Mouse (Mus musculus): Measurements from ENCODE around the gene Hoxb4. TPM values are rescaled to one million over a fixed set of nuclear protein-coding genes. Genes with fewer than 3 reads are reported as not detected.
A peak's percentile ranks its signal among the peaks of the same experiment; 100 is the strongest.

Gene Hoxb4
- polyA plus RNA-seq, 1 experiment from 2014 or later = not detected

DNA sequence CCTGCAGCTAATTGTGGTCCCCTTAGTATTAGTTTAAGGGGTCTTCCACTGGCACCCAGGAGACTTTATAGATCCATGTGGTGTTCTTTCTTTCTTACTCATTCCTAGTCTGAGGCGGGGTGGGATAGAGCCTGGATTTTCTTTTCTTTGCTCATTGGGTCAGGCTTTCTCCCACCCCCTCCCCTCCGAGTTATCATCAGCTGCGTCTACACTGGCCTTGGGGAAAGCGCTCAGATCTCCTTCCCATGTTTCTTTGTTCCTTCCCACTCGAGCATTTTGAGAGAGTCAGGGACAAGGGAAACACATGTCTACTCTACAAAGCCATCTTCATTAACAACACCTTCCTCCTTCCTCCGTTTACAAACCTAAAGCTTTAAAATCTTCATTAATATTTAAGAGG lies 19.0 kb downstream of the Hoxb4 start:
- H3K4me2 ChIP-seq (replicated peaks) = no peak overlapping the region
- no peak overlapping the region for H3K9ac ChIP-seq (replicated peaks)
- no peaks in the 10 kb centered on the region for H3K4me1 ChIP-seq
- 3% methylated on average over 6 of the region's 6 CpGs for WGBS
- no peak overlapping the region for H3K4me3 ChIP-seq
- H3K27me3 ChIP-seq = peaks cover 98% of the 10 kb centered on the region
- no peaks in the 10 kb centered on the region for H3K36me3 ChIP-seq
- ATAC-seq (replicated peaks) = no peak
- H3K27ac ChIP-seq (replicated peaks) = no peak overlapping the region
- H3K9me3 ChIP-seq = no peaks in the 10 kb centered on the region

DNA sequence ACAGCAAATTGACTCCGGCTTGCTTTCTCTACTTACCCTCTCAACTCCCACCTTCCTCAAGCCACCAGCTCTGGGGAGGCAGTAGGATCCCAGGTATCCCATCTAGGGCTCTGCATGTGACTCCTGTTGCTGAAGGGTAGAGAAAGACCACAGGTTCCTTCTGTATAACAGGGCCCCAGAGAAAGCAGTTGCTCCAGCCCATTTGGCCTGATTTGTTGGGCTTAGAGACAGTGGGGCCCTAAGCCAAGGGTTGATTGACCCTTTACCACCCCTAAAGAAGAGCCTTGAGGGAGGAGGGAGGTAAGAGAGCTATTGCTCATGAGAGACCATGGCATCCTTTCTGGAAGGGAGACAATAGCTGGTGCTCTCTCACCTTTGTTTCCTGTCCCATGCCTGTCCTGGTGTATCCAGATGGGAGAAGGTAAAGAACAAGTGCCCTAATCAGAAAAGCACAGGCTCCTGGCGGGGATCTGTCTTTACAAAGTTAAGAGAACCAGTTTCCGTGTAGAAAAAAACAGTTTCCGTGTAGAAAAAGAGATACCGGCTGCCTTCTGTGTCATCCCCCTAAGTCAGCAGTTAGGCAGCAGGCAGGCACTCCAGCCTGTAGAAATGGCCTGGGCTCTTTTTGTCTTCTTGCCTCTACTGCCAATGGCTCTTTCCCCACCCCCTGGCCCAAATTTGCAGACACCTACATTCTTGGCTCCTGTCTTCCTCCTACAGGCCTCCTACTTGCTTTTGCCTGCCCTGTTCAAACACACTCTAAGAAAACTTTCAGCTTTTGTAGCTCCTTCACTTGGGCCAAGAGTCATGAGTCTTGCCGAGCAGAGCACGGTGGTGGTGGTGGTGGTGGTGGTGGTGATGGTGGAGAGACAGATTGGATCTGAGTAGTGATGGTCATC lies 21.1 kb downstream of the Hoxb4 start:
- H3K4me2 ChIP-seq (replicated peaks) = no peak overlapping the region
- no peak overlapping the region for H3K27ac ChIP-seq (replicated peaks)
- no peaks in the 10 kb centered on the region for H3K36me3 ChIP-seq
- ATAC-seq (replicated peaks) = no peak
- H3K4me1 ChIP-seq = no peaks in the 10 kb centered on the region
- no peak overlapping the region for H3K9ac ChIP-seq (replicated peaks)
- H3K27me3 ChIP-seq = peaks cover 98% of the 10 kb centered on the region
- H3K4me3 ChIP-seq = no peak overlapping the region
- WGBS = 8% methylated on average over 7 of the region's 7 CpGs
- no peaks in the 10 kb centered on the region for H3K9me3 ChIP-seq

DNA sequence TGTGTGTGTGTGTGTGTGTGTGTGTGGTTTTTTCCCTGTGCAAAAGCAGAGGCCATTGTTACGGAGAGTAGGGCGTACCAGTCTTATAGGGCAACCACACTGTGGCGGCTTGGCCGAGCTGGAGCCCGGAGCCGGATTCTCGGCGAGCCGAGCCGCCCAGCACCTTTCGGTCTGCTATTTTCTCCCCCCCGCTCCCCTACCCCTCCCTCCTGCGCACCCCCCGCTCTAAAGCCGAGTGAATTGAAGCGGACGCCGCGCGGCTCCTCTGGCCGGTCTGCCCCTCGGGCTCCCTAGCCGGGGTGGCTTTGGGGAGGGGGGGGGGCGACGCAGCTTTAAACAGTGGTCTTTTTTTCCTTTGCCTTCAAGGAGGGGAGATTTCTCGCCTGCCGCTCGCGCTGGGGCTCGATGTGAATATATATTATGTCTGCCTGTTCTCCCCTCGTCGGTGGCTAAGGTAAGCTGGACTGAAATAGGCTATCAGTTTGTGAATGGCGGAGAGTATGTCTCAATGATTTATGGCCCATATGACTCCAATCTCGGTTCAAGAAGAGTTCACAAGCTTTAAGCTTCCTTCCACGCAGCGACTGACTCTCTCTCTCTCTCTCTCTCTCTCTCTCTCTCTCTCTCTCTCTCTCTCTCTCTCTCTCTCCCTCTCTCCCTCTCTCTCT lies 22.8 kb downstream of the Hoxb4 start:
- Histone ChIP-seq H3K4me1 (peaks cover 7% of the 10 kb centered on the region), H3K9me3 (no peaks in the 10 kb centered on the region), H3K4me2 (replicated peaks) (no peak overlapping the region), H3K9ac (replicated peaks) (no peak overlapping the region), H3K36me3 (no peaks in the 10 kb centered on the region), H3K27me3 (peaks cover 98% of the 10 kb centered on the region), H3K27ac (replicated peaks) (no peak overlapping the region), H3K4me3 (no peak overlapping the region)
- no peak for ATAC-seq (replicated peaks)
- under 1% methylated on average over 31 of the region's 36 CpGs for WGBS

DNA sequence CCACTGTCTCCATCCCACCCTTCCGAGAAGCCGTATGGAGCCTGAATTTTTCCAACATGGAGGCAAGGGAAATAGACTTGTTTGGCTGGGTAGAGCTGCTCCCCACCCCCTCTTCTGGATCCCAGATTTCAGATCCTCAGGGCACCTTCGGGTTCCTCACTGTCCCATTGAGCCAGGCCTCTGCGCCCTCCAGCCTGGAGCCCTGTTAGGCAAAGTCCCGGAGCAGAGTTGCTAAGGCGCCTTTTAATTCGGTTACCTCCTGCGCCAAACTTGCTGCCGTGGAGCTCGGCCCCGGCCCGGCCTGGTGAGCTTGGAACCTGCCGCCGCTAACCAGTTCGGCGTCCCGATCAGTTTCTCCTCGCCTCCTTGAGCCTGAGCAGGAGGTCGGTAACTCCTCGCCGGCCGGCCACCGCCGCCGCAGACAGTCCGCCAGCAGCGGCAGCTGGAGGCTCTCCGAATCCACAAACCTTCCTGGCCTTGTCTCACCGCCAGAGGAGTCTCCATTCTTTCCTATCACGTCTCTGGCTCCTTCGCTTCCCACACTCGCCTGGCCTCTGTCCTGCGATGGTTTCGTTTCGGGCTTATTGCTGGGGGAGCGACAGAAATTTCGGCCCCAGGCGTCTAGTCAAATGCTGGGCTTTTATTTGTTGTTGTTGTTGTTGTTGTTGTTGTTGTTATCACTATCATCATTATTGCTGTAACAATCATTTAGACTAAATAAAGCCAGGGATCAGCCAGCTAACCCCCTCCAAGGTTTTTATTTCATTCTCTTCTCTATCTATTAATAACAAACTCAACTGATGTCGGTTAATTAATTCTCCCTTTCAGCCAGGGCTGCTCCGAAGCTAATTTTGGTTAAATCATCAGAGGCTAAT lies 23.9 kb downstream of the Hoxb4 start:
- Histone ChIP-seq H3K27me3 (peaks cover 98% of the 10 kb centered on the region), H3K9ac (replicated peaks) (no peak overlapping the region), H3K9me3 (no peaks in the 10 kb centered on the region), H3K4me3 (no peak overlapping the region), H3K4me1 (peaks cover 8% of the 10 kb centered on the region), H3K27ac (replicated peaks) (no peak overlapping the region), H3K4me2 (replicated peaks) (no peak overlapping the region), H3K36me3 (no peaks in the 10 kb centered on the region)
- no peak for ATAC-seq (replicated peaks)
- under 1% methylated on average over 40 of the region's 40 CpGs for WGBS

DNA sequence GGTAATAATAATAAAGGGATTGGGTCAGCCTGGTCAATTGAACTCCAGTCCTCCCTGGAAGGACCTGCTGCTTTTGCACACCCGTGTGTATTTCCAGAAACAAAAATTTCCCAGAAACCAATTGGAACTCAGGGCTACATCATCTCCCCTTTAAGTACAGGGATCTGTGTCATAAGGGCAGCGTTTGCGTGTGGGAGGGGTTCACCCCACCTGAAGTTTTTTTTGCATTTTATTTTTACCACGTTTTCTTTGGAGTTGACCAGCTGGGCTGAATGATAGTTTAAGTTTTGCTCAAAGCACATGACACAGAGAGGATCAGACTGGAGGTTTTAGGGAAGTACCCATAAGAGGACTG lies 24.5 kb downstream of the Hoxb4 start:
- Histone ChIP-seq H3K4me2 (replicated peaks) (no peak overlapping the region), H3K9ac (replicated peaks) (no peak overlapping the region), H3K36me3 (no peaks in the 10 kb centered on the region), H3K4me1 (peaks cover 8% of the 10 kb centered on the region), H3K9me3 (no peaks in the 10 kb centered on the region), H3K27me3 (peaks cover 96% of the 10 kb centered on the region), H3K4me3 (no peak overlapping the region), H3K27ac (replicated peaks) (no peak overlapping the region)
- 0% methylated on average over 4 of the region's 4 CpGs for WGBS
- no peak for ATAC-seq (replicated peaks)

DNA sequence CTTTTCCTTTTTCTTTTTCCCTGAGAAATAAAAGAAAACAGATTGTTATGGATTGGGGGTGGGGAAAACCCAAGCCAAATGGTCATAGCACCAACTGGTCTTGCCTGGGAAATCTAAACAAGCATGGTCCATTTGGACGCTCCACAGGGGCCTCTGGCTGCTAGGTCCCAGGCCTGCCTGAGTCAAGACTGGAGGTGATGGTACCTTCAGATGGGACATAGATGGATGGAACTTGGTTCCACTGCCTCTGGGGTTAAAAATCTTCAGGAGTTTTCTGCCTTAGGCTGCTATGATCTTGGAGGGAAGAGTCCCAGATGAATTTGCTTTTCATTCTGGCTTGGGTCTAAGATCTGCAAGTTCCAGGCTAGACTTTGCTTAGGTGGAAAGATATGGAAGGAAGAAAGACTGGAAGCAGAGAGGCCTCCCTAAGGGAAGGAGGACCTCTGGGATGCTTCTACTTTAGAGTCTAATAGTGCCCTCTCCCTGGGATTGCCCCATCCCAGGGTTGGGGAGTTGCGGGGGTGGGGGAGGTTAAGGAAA lies 25.2 kb downstream of the Hoxb4 start:
- no peak overlapping the region for H3K4me3 ChIP-seq
- peaks cover 8% of the 10 kb centered on the region for H3K4me1 ChIP-seq
- no peak overlapping the region for H3K27ac ChIP-seq (replicated peaks)
- no peaks in the 10 kb centered on the region for H3K9me3 ChIP-seq
- H3K9ac ChIP-seq (replicated peaks) = no peak overlapping the region
- WGBS = 4% methylated on average over 2 of the region's 2 CpGs
- peaks cover 95% of the 10 kb centered on the region for H3K27me3 ChIP-seq
- no peak overlapping the region for H3K4me2 ChIP-seq (replicated peaks)
- H3K36me3 ChIP-seq = no peaks in the 10 kb centered on the region
- no peak for ATAC-seq (replicated peaks)

DNA sequence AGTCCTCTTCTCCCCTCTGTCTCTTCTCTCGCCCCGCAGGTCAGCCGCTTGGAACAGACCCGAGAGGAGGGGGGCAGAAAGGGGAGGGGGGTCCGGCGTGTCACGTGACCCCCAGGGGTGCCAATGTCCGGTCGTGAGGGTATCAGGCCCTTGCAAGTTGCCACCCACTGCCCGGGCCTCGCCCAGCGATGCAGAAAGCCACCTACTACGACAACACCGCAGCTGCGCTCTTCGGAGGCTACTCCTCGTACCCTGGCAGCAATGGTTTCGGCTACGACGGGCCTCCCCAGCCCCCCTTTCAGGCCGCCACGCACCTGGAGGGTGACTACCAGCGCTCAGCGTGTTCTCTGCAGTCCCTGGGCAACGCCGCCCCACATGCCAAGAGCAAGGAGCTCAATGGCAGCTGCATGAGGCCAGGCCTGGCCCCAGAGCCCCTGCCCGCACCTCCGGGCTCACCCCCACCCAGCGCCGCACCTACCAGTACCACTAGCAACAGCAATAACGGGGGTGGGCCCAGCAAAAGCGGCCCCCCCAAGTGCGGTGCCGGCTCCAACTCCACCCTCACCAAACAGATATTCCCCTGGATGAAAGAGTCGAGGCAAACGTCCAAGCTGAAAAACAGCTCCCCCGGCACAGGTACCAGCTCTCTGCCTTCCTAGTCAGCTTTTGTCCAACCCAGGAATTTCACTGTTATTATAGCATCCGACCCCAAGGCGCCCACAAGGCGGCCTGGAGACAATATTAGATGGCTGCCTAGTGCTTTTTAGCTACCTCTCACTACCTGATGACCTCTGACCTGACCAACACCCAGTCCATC lies 26.2 kb downstream of the Hoxb4 start:
- H3K27me3 ChIP-seq = peaks cover 94% of the 10 kb centered on the region
- ATAC-seq (replicated peaks) = no peak
- no peak overlapping the region for H3K4me3 ChIP-seq
- WGBS = under 1% methylated on average over 40 of the region's 40 CpGs
- no peaks in the 10 kb centered on the region for H3K36me3 ChIP-seq
- peaks cover 8% of the 10 kb centered on the region for H3K4me1 ChIP-seq
- H3K9me3 ChIP-seq = no peaks in the 10 kb centered on the region
- H3K27ac ChIP-seq (replicated peaks) = no peak overlapping the region
- no peak overlapping the region for H3K4me2 ChIP-seq (replicated peaks)
- H3K9ac ChIP-seq (replicated peaks) = no peak overlapping the region

DNA sequence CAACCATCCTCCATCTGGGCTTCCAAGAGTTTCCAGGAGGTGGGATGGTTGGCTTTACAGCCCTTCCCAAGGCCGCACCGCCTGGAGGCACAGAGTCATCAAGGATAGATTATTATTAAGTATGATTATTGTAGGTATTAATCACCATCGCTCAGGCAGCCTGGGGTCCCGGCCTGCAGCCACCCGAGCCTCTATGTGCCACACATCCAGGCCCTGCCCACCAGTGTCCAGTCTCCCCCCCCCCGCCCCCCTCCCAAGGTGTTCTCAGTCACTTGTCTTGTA lies 26.8 kb downstream of the Hoxb4 start:
- 7% methylated on average over 6 of the region's 6 CpGs for WGBS
- no peak overlapping the region for H3K4me3 ChIP-seq
- no peak overlapping the region for H3K4me2 ChIP-seq (replicated peaks)

DNA sequence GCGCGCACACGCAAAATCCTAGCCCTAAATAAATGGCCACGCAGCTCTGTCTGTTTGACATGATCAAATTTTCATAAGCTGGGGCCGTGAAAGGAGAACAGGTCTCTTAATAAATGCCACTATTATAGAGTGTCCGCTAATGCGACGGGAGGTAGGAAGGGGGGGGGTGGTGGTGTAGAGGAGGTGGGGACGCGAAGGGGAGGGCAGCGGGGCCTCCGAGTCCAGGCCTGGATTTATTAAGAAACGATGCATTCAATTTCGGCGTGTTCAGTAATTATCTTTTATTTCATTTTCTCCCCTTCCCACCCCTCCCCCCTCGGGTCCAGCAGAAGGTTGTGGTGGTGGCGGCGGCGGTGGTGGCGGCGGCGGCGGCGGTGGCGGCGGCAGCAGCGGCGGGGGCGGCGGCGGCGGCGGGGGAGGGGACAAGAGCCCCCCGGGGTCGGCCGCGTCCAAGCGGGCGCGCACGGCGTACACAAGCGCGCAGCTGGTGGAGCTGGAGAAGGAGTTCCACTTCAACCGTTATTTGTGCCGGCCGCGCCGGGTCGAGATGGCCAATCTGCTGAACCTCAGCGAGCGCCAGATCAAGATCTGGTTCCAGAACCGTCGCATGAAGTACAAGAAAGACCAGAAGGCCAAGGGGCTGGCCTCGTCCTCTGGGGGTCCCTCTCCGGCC lies 27.3 kb downstream of the Hoxb4 start:
- H3K4me3 ChIP-seq = 0 out of 2 replicates have a peak overlapping the region, but pooled peaks have one; percentile 0
- no peaks in the 10 kb centered on the region for H3K36me3 ChIP-seq
- WGBS = under 1% methylated on average over 41 of the region's 56 CpGs
- no peak for ATAC-seq (replicated peaks)
- peaks cover 93% of the 10 kb centered on the region for H3K27me3 ChIP-seq
- no peaks in the 10 kb centered on the region for H3K9me3 ChIP-seq
- H3K4me1 ChIP-seq = peaks cover 8% of the 10 kb centered on the region
- H3K27ac ChIP-seq (replicated peaks) = no peak overlapping the region
- H3K9ac ChIP-seq (replicated peaks) = no peak overlapping the region
- no peak overlapping the region for H3K4me2 ChIP-seq (replicated peaks)

More for the DNA sequence above, 26.8 kb downstream of the Hoxb4 start:
- Histone ChIP-seq H3K36me3 (no peaks in the 10 kb centered on the region), H3K27ac (replicated peaks) (no peak overlapping the region), H3K27me3 (peaks cover 94% of the 10 kb centered on the region), H3K9me3 (no peaks in the 10 kb centered on the region), H3K9ac (replicated peaks) (no peak overlapping the region), H3K4me1 (peaks cover 8% of the 10 kb centered on the region)
- ATAC-seq (replicated peaks) = no peak

DNA sequence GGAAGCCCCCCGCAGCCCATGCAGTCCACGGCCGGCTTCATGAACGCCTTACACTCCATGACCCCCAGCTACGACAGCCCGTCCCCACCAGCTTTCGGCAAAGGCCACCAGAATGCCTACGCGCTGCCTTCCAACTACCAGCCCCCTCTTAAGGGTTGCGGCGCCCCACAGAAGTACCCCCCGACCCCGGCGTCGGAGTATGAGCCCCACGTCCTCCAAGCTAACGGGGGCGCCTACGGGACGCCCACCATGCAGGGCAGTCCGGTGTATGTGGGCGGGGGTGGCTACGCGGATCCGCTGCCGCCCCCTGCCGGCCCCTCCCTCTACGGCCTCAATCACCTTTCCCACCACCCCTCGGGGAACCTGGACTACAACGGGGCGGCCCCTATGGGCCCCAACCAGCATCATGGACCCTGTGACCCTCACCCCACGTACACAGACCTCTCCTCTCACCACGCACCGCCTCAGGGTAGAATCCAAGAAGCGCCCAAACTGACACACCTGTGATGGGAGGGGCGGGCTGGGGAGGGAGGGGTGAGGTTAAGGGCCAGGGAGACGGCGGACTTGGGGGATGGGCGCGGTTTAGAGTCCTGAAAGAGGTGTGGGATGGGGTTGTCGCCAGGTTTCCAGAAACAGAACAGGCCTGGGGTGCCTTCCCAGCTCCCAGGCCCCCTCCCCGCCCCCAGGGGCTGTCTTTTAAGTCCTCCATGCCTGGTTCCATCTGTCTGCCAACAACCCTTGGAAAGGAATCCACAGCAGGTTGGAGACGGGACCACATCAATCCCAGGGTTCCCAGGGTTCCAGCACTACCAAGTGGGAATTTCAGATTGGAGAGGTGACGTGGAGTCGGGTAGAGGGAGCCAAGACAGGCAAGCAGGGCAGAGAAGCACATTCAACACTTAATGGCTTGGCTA lies 28.1 kb downstream of the Hoxb4 start:
- H3K4me1 ChIP-seq = peaks cover 8% of the 10 kb centered on the region
- H3K27ac ChIP-seq (replicated peaks) = no peak overlapping the region
- no peak for ATAC-seq (replicated peaks)
- no peaks in the 10 kb centered on the region for H3K9me3 ChIP-seq
- peaks cover 94% of the 10 kb centered on the region for H3K27me3 ChIP-seq
- H3K4me2 ChIP-seq (replicated peaks) = no peak overlapping the region
- WGBS = under 1% methylated on average over 45 of the region's 45 CpGs
- no peak overlapping the region for H3K9ac ChIP-seq (replicated peaks)
- no peak overlapping the region for H3K4me3 ChIP-seq
- no peaks in the 10 kb centered on the region for H3K36me3 ChIP-seq

Measured in forebrain, embryonic 15.5 days (tissue).